Mouse (Mus musculus) large intestine, adult 2 months (tissue): ENCODE data around the gene Rras. TPM values are rescaled to one million over a fixed set of nuclear protein-coding genes. Genes with fewer than 3 reads are reported as not detected.

Source experiments
- polyA plus RNA-seq: library from polyadenylated mRNA; depleted of rRNA; stranded (reverse); fragments of >200 nt; gene quantifications from 2 replicates; pipeline ENCODE4 v1.2.3, GENCODE M21; 2012; rRNA removed

Gene Rras
- polyA plus RNA-seq, 1 experiment, result 124 TPM

Other genes with a start within 250 kb of the Rras start
- gene Nup62, start 201.9 kb upstream of the Rras start, polyA plus RNA-seq, result 50.3 and 51.3 TPM in 2 replicates
- gene Il4i1, start 201.6 kb upstream of the Rras start, polyA plus RNA-seq, result 13.9 and 14.8 TPM in 2 replicates
- gene Atf5, start 201.3 kb upstream of the Rras start, polyA plus RNA-seq, result 29.8 and 41.4 TPM in 2 replicates
- gene Akt1s1, start 169.0 kb upstream of the Rras start, polyA plus RNA-seq, result 61.3 and 67.2 TPM in 2 replicates
- 44.6 and 49.0 TPM in 2 replicates for gene Tbc1d17, start 168.9 kb upstream of the Rras start, polyA plus RNA-seq
- 52.1 and 57.9 TPM in 2 replicates for gene Pnkp, start 160.8 kb upstream of the Rras start, polyA plus RNA-seq
- 111 and 141 TPM in 2 replicates for gene Ptov1, start 148.2 kb upstream of the Rras start, polyA plus RNA-seq
- gene Med25, start 125.2 kb upstream of the Rras start, polyA plus RNA-seq, result 69.4 and 102 TPM in 2 replicates
- gene Fuz, start 121.9 kb upstream of the Rras start, polyA plus RNA-seq, result 19.9 and 21.7 TPM in 2 replicates
- gene Ap2a1, start 88.5 kb upstream of the Rras start, polyA plus RNA-seq, result 55.6 and 80.7 TPM in 2 replicates
- not detected in 2 replicates for gene Tsks, start 74.8 kb upstream of the Rras start, polyA plus RNA-seq
- gene Cpt1c, start 43.1 kb upstream of the Rras start, polyA plus RNA-seq, result 4.2 and 5.9 TPM in 2 replicates
- 167 and 188 TPM in 2 replicates for gene Prmt1, start 31.4 kb upstream of the Rras start, polyA plus RNA-seq
- 107 and 110 TPM in 2 replicates for gene Irf3, start 20.3 kb upstream of the Rras start, polyA plus RNA-seq
- gene Bcl2l12, start 19.2 kb upstream of the Rras start, polyA plus RNA-seq, result 20.8 and 23.3 TPM in 2 replicates
- gene Scaf1, start 1.6 kb upstream of the Rras start, polyA plus RNA-seq, result 32.3 and 44.7 TPM in 2 replicates
- gene Prr12, start 34.9 kb downstream of the Rras start, polyA plus RNA-seq, result 5.4 and 6.2 TPM in 2 replicates
- 52.4 and 66.9 TPM in 2 replicates for gene Nosip, start 44.5 kb downstream of the Rras start, polyA plus RNA-seq
- 77.3 and 92.5 TPM in 2 replicates for gene Prrg2, start 44.7 kb downstream of the Rras start, polyA plus RNA-seq
- gene Rcn3, start 74.3 kb downstream of the Rras start, polyA plus RNA-seq, result 44.3 and 48.6 TPM in 2 replicates
- gene Fcgrt, start 85.9 kb downstream of the Rras start, polyA plus RNA-seq, result 75.3 and 85.1 TPM in 2 replicates
- 407 and 500 TPM in 2 replicates for gene Rps11, start 106.5 kb downstream of the Rras start, polyA plus RNA-seq
- gene Rpl13a, start 110.8 kb downstream of the Rras start, polyA plus RNA-seq, result 2,093 and 2,372 TPM in 2 replicates
- gene Gm45713, start 118.3 kb downstream of the Rras start, polyA plus RNA-seq, result 0.78 and 1.1 TPM in 2 replicates
- gene Flt3l, start 118.5 kb downstream of the Rras start, polyA plus RNA-seq, result 30.5 and 38.2 TPM in 2 replicates
- 62.5 and 65.5 TPM in 2 replicates for gene Pih1d1, start 136.3 kb downstream of the Rras start, polyA plus RNA-seq
- gene Aldh16a1, start 136.6 kb downstream of the Rras start, polyA plus RNA-seq, result 152 and 159 TPM in 2 replicates
- 0.07 and 0.11 TPM in 2 replicates for gene Slc17a7, start 146.0 kb downstream of the Rras start, polyA plus RNA-seq
- not detected in 2 replicates for gene Gfy, start 161.6 kb downstream of the Rras start, polyA plus RNA-seq
- not detected in 2 replicates for gene Pth2, start 163.0 kb downstream of the Rras start, polyA plus RNA-seq
- gene Ccdc155, start 186.9 kb downstream of the Rras start, polyA plus RNA-seq, result 0.09 TPM in 1 of 2 replicates, not detected in the other
- 0.47 and 0.67 TPM in 2 replicates for gene Dkkl1, start 194.2 kb downstream of the Rras start, polyA plus RNA-seq
- 8.9 and 11.4 TPM in 2 replicates for gene Tead2, start 197.8 kb downstream of the Rras start, polyA plus RNA-seq
- 57.3 and 66.8 TPM in 2 replicates for gene Cd37, start 221.2 kb downstream of the Rras start, polyA plus RNA-seq
- not detected in 2 replicates for gene Slc6a16, start 223.1 kb downstream of the Rras start, polyA plus RNA-seq